Mouse (Mus musculus) spleen, adult 2 months (tissue): ENCODE measurements around the gene Cd7. TPM values are rescaled to one million over a fixed set of nuclear protein-coding genes. Genes with fewer than 3 reads are reported as not detected.

Experiments
- DNase-seq, 2 experiments: peaks; one replicate each; pipeline versions ENCODE4 v3.0.0 to v3.0.0-alpha.2; 2012 to 2021; ENCODE audit warnings: low spot score in 2 of 2, low read depth in 1 of 2
- H3K27ac ChIP-seq: fragments of 200-500 bp; 2 replicates; pipeline ENCODE4 v1.5.1; 2012; ENCODE audit warnings: low read length, inconsistent platforms; ENCODE audit not compliant: insufficient read depth
- H3K27me3 ChIP-seq: fragments of 200-500 bp; 2 replicates; pipeline ENCODE4 v1.6.1; 2012; ENCODE audit warnings: mild to moderate bottlenecking, moderate library complexity, low read length, inconsistent platforms; ENCODE audit not compliant: control insufficient read depth, insufficient read depth
- H3K36me3 ChIP-seq: fragments of 200-500 bp; 2 replicates; pipeline ENCODE4 v1.6.1; 2012; ENCODE audit warnings: mild to moderate bottlenecking, low read length, inconsistent platforms; ENCODE audit not compliant: control insufficient read depth, insufficient read depth
- H3K4me1 ChIP-seq: fragments of 200-500 bp; 2 replicates; pipeline ENCODE4 v1.6.1; 2011; ENCODE audit warnings: inconsistent platforms; ENCODE audit not compliant: control insufficient read depth, insufficient read depth, insufficient read length
- H3K4me3 ChIP-seq: fragments of 200-500 bp; 2 replicates; pipeline ENCODE4 v1.5.1; 2011; ENCODE audit warnings: mild to moderate bottlenecking, inconsistent platforms; ENCODE audit not compliant: insufficient read depth, insufficient read length; ENCODE audit errors: extremely low read depth
- CTCF ChIP-seq: fragments of 200-500 bp; IDR thresholded peaks from 2 replicates; pipeline ENCODE4 v1.5.1; 2011; ENCODE audit warnings: mild to moderate bottlenecking, inconsistent platforms; ENCODE audit not compliant: insufficient read depth, insufficient read length, insufficient replicate concordance; ENCODE audit errors: extremely low read depth
- POLR2A ChIP-seq: fragments of 200-500 bp; IDR thresholded peaks from 2 replicates; pipeline ENCODE4 v1.6.1; 2011; ENCODE audit warnings: low read depth, low read length, inconsistent platforms
- WGBS: fragments of 180-500 bp; shearing (Covaris S2); methylation state at CpG from one replicate; pipeline ENCODE4 v1.1.7; 2018; 5-methylcytosine and 5-hydroxymethylcytosine counted together
- polyA plus RNA-seq: library from polyadenylated mRNA; depleted of rRNA; stranded (reverse); fragments of >200 nt; gene quantifications from 2 replicates; pipeline ENCODE4 v1.2.3, GENCODE M21; 2012

Gene Cd7
- polyA plus RNA-seq, 1 experiment = 63.0 TPM

DNA sequence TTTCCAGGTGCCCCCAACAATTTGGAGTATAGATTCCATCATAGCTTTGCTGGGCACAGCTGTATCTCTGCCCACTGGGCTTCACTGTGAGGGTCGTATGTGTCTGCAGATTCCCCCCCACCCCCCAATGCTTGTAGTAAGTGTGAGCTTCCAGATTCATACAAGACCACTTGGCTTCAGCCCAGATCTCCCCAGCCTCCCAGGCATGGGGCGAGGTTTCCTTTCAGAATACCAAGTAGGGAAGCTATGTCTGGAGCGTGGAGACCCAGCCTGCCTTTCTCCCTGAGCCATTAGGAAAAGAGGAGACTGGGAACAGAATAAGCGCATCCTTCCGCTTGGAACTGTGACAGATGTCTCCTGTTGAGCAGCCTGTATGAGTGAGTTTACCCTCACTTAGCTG, 45.6 kb downstream of the Cd7 start:
- Histone ChIP-seq H3K4me1 (peaks cover 3% of the 10 kb centered on the region; the same call in 1 of the 2 replicates), H3K27me3 (no peaks in the 10 kb centered on the region), H3K4me3 (no peak overlapping the region), H3K36me3 (no peaks in the 10 kb centered on the region), H3K27ac (no peak overlapping the region)
- WGBS = 94% methylated on average over 5 of the region's 5 CpGs
- DNase-seq = no peak
- TF ChIP-seq POLR2A (no peak), CTCF (no peak)

DNA sequence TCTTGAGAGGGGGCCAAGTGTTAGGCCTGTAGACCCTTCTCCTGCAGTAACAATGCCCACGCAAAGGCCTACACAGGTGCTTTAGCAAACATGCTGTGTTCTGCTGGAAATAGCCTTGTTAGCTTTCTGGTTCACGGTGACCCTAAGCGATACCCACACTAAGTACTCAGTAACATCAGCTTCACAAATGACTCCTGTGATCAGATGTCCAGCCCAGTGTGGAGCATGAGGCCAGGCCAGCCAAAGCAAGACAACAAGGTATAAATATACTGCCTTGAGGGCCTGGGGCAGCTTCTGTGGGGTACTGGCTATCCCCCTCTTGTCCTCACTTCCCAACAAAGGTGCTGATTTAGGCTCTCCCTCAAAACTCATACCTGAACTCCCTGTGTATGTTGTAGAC, 46.1 kb downstream of the Cd7 start:
- no peak overlapping the region for H3K4me3 ChIP-seq
- TF ChIP-seq POLR2A = no peak
- TF ChIP-seq CTCF = no peak
- H3K36me3 ChIP-seq = no peaks in the 10 kb centered on the region
- no peak for DNase-seq
- 98% methylated on average over 3 of the region's 3 CpGs for WGBS
- H3K27me3 ChIP-seq = no peaks in the 10 kb centered on the region
- H3K4me1 ChIP-seq = peaks cover 7% of the 10 kb centered on the region; the same call in 1 of the 2 replicates
- no peak overlapping the region for H3K27ac ChIP-seq

DNA sequence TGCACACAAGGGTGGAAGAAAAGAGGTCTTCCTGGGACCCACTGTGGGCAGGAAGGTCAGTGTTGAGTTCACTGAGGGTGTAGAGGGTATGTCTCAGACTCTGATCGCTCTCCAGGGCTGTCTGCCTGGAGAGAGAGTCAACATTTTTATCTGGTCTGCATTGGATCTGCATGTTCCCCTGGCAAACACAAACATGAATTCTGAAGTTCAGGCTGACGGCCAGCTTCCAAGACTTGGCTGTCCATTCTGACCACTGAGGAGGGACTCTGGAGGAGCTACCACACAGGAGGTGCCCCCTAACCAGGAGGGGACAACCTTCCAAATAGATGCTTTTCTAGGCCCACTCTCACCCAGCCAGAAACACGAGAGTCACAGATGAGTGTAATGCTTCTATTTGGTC, 47.4 kb downstream of the Cd7 start:
- Histone ChIP-seq H3K27ac (no peak overlapping the region), H3K27me3 (no peaks in the 10 kb centered on the region), H3K4me3 (peak overlapping the region; percentile 98; the same call in 1 of the 2 replicates), H3K36me3 (no peaks in the 10 kb centered on the region; the same call in 1 of the 2 replicates), H3K4me1 (peaks cover 9% of the 10 kb centered on the region; the same call in 1 of the 2 replicates)
- no peak for DNase-seq
- TF ChIP-seq CTCF (no peak), POLR2A (no peak)
- WGBS = 74% methylated on average over 3 of the region's 3 CpGs

DNA sequence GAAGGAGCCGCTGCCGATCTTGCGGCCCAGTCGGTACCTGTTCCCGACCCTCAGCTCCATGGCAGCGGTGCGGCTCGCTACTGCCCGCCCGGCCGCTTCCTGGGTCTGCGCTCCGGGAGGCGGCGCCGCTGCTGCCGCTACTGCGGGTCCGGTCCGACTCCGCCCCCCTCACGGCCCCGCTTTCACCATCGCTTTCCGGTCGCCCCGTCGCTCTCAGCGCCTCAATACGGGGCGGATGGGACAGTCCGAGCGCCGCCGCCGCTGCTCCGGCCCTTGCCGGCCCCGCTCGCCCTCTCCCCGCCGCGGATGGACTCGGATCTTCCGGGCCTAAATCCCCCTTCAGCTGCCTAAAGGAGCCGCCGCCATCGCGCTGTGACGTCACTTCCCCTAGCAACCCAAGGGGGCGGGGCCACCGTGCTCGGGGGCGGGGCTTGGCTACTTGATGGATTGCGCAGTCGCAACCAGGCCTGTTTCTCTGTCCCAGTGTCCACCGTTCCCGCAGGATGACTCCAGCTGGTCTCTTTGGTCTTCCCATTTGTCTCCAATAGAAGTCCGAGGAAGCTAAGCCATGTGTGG, 48.2 kb downstream of the Cd7 start, which contains the start of gene Csnk1d:
Gene Csnk1d (minus strand): TSS at position 380 of the 576 bp plus-strand sequence.
- under 1% methylated on average over 59 of the region's 59 CpGs for WGBS
- H3K36me3 ChIP-seq = peaks cover under 1% of the 10 kb centered on the region; the same call in 1 of the 2 replicates
- TF ChIP-seq CTCF = no peak
- peak; percentile 1; the same call in 1 of the 2 replicates for TF ChIP-seq POLR2A
- no peaks in the 10 kb centered on the region for H3K27me3 ChIP-seq
- peak; percentile 87 to 97 for DNase-seq
- peak within 1 kb of the TSS; percentile 98 for H3K4me3 ChIP-seq
- H3K27ac ChIP-seq = peak within 1 kb of the TSS; percentile 95
- peaks cover 9% of the 10 kb centered on the region; the same call in 1 of the 2 replicates for H3K4me1 ChIP-seq

DNA sequence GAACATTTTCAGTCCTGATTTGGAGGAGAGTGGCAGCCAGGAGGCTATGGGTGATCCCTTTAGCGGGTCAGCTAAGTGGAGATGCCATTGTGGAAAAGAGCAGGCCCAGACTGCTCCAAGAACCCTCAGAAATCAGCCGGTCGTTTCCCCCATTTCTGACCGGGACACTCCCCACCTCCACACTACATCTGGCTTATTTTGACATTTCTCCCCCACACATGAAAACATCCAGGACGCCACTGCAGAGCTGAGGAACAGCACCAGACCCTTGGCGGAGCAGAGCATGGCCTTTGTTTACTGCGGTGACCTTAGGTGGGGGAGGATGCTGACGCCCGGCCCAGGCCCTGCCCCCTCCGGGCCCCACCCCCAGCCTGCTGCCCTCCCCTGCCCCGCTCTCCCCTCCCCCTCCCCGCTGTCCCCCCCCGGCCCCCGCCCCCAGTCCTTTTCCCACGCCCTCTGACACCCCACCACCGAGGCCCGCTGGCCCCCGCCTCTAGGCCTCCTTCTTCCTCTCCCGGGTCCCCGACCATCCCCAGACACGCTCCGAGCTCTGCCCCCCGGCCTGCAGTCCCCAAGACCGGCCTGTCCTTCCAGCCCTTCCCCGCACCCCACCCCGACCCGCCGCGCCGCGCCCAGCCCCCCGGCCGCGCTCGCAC, 49.0 kb downstream of the Cd7 start:
- Histone ChIP-seq H3K36me3 (peaks cover 7% of the 10 kb centered on the region), H3K27ac (peak overlapping the region; percentile 95), H3K27me3 (no peaks in the 10 kb centered on the region), H3K4me3 (peak overlapping the region; percentile 98), H3K4me1 (peaks cover 9% of the 10 kb centered on the region)
- peak in 1 of 2 experiments; percentile 37 for DNase-seq
- WGBS = 3% methylated on average over 26 of the region's 35 CpGs
- no peak for TF ChIP-seq CTCF

DNA sequence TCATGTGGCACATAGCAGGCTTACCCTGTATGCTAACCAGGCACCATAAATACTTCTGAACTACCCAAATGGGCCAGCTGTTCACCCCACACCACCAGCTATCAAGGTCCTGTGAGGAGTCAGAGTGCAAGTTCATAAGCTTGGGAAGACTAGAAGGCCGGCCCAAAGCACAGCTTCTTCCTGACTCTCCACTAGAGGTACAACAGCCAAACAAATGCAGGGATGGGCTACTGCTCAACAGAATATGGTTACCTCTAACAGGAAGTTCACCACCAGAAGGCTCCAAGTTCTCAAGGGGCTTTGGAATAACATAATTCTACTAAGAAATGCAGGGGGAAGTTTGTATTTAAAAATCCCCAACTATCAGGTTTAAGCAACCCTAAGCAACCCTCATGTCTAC, 49.7 kb downstream of the Cd7 start:
- Histone ChIP-seq H3K27ac (no peak overlapping the region), H3K4me1 (peaks cover 9% of the 10 kb centered on the region), H3K27me3 (no peaks in the 10 kb centered on the region), H3K4me3 (no peak overlapping the region), H3K36me3 (peaks cover 7% of the 10 kb centered on the region)
- no peak for DNase-seq
- WGBS = 14% methylated on average over 1 of the region's 1 CpGs
- TF ChIP-seq POLR2A (no peak), CTCF (no peak)

DNA sequence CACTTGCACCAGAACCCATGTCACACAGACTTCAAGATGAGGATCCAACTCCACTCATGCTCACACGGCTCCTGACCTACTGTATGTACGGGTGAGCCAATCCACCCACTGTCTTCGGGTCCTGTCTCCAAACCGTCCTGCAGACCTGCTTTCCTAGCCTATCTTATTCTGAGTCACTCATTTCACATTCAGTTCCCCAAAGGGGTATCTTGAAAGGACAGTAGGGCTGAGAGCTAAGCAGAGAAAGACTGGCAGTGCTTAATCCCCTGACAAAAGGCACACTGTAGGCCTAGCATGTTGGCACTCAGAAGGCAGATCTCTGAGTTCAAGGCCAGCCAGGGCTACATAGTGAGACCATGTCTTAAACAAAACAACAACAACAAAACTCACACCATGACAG, 50.8 kb downstream of the Cd7 start:
- no peak for DNase-seq
- TF ChIP-seq CTCF = no peak
- H3K36me3 ChIP-seq = peaks cover 9% of the 10 kb centered on the region
- 74% methylated on average over 4 of the region's 4 CpGs for WGBS
- H3K27ac ChIP-seq = no peak overlapping the region
- peaks cover 13% of the 10 kb centered on the region for H3K4me1 ChIP-seq
- H3K4me3 ChIP-seq = no peak overlapping the region
- H3K27me3 ChIP-seq = no peaks in the 10 kb centered on the region
